Mouse (Mus musculus) cerebellum, adult 2 months (tissue): Measurements from ENCODE around the gene 4833439L19Rik. TPM values are rescaled to one million over a fixed set of nuclear protein-coding genes. Genes with fewer than 3 reads are reported as not detected.

Experiments
- DNase-seq, 2 experiments: peaks; one replicate each; pipeline ENCODE4 v3.0.0; 2021
- H3K27ac ChIP-seq: fragments of 200-500 bp; 2 replicates; pipeline ENCODE4 v1.5.1; 2012; ENCODE audit warnings: low read length, control low read depth, inconsistent platforms; ENCODE audit not compliant: insufficient read depth
- H3K27me3 ChIP-seq: fragments of 200-500 bp; 2 replicates; pipeline ENCODE4 v1.6.1; 2012; ENCODE audit warnings: inconsistent platforms, mild to moderate bottlenecking, low read length, moderate library complexity; ENCODE audit not compliant: control insufficient read depth, insufficient read depth
- H3K4me1 ChIP-seq: fragments of 200-500 bp; 2 replicates; pipeline ENCODE4 v1.6.1; 2011; ENCODE audit warnings: low read length; ENCODE audit not compliant: control insufficient read depth, insufficient read depth
- H3K4me3 ChIP-seq: fragments of 200-500 bp; replicated peaks from 2 replicates; pipeline ENCODE3; 2011; ENCODE audit warnings: mild to moderate bottlenecking, low read depth, low read length, control low read depth; ENCODE audit not compliant: insufficient read depth
- CTCF ChIP-seq: fragments of 200-500 bp; IDR thresholded peaks from 2 replicates; pipeline ENCODE4 v1.5.1; 2011; ENCODE audit warnings: low read depth, mild to moderate bottlenecking, control low read depth, low read length, moderate library complexity, borderline replicate concordance; ENCODE audit not compliant: insufficient read depth
- POLR2A ChIP-seq: fragments of 200-500 bp; IDR thresholded peaks from 2 replicates; pipeline ENCODE4 v1.6.1; 2011; ENCODE audit warnings: low read length, control low read depth, borderline replicate concordance; ENCODE audit not compliant: insufficient read depth
- WGBS: fragments of 180-500 bp; shearing (Covaris S2); methylation state at CpG from one replicate; pipeline ENCODE4 v1.1.7; 2018; 5-methylcytosine and 5-hydroxymethylcytosine counted together
- polyA plus RNA-seq: library from polyadenylated mRNA; depleted of rRNA; stranded (reverse); fragments of >200 nt; gene quantifications from 2 replicates; pipeline ENCODE4 v1.2.3, GENCODE M21; 2012

Gene 4833439L19Rik
- polyA plus RNA-seq, 1 experiment = 199 TPM

DNA sequence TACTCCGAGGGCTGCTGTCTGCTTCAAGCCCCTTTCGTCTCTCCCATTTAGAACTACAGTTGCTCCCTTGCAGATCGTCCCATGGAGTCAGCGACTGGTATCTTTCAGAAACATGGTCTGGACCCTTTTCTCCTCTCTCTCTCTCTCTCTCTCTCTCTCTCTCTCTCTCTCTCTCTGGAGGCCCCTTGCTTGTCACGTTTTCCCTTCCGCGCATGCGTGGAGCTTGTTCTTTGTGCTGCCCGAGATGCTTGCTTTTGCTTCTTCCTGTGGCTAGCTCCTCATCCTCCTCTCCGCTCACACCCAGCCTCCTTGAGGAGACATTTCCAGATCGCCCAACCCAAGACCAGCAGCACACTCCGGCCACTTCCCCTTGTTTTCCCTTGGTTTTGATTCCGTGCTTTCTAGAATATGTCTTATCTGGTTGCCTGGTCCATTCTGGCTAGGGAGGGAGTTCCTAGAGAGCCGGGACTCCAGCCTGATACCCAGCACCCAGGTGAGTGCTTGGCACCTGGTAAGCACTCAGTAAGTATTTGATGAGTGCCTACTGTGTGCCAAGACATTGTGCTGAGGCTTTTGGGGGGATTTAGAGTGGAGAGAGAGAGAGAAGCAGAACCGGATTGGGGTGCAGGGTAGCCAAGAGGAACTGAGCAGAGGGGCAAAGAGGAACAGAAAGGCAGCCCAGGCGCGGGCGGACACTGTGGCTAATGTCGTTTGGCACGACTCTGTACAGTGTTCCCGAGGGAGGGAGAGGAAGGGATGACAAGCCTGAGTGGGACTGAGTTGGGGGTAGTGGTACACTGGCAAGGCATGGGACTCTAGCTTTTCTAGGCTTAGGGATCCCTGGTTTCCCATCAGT is 12.6 kb upstream of the 4833439L19Rik start:
- DNase-seq = no peak
- Histone ChIP-seq H3K27me3 (no peaks in the 10 kb centered on the region), H3K4me1 (peaks cover 6% of the 10 kb centered on the region), H3K27ac (no peak overlapping the region), H3K4me3 (no peak overlapping the region)
- 69% methylated on average over 21 of the region's 21 CpGs for WGBS
- TF ChIP-seq POLR2A = no peak
- TF ChIP-seq CTCF = no peak

GRCm38 (mm10) chr13:54575489-54575888 is 10.3 kb upstream of the 4833439L19Rik start:
- peak overlapping the region; percentile 73 for H3K4me3 ChIP-seq
- no peak for TF ChIP-seq POLR2A
- no peak for TF ChIP-seq CTCF
- H3K27ac ChIP-seq = no peak overlapping the region
- peaks cover 3% of the 10 kb centered on the region for H3K4me1 ChIP-seq
- no peaks in the 10 kb centered on the region for H3K27me3 ChIP-seq
- DNase-seq = no peak
- WGBS = 2% methylated on average over 19 of the region's 19 CpGs

- Histone ChIP-seq H3K27me3 (no peaks in the 10 kb centered on the region), H3K27ac (no peak within 1 kb of the TSS; the same call in 1 of the 2 replicates), H3K4me3 (peak within 1 kb of the TSS; percentile 73), H3K4me1 (peaks cover 3% of the 10 kb centered on the region)
- DNase-seq = peak; percentile 74 to 78
- TF ChIP-seq CTCF = no peak
- TF ChIP-seq POLR2A = peak; percentile 46; the same call in 1 of the 2 replicates
- WGBS = under 1% methylated on average over 55 of the region's 55 CpGs
These were observed 9.7 kb upstream of the 4833439L19Rik start, which contains the start of gene Arl10 for GRCm38 (mm10) chr13:54574854-54575481. Gene Arl10 (plus strand): TSS chr13:54575015.

DNA sequence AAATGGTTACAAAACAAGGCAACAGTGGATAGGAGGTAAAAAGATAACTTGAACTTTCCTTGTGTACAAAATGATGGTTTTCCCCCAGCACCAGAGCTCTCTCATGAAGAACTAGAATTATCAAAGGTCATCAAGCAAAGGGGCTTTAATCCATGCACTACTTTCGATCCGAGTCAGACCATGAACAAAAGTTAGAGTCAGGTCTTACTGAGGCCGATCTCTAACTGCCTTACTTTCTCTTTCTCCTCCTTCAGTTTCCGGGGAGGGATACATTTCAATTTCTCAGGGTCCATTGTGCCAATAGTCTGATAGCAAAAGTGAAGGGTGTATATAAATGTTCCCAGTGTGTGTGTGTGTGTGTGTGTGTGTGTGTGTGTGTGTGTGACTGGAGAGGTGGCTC is 7.4 kb upstream of the 4833439L19Rik start:
- WGBS = 87% methylated on average over 4 of the region's 4 CpGs

GRCm38 (mm10) chr13:54571637-54572036 is 6.4 kb upstream of the 4833439L19Rik start:
- H3K27me3 ChIP-seq = no peaks in the 10 kb centered on the region
- no peak overlapping the region for H3K4me3 ChIP-seq
- no peak overlapping the region for H3K27ac ChIP-seq
- no peaks in the 10 kb centered on the region; the same call in 1 of the 2 replicates for H3K4me1 ChIP-seq
- no peak for DNase-seq
- TF ChIP-seq CTCF = no peak
- TF ChIP-seq POLR2A = no peak
- 32% methylated on average over 2 of the region's 2 CpGs for WGBS

More for the DNA sequence above, 7.4 kb upstream of the 4833439L19Rik start:
- H3K4me3 ChIP-seq = no peak overlapping the region
- no peak overlapping the region for H3K27ac ChIP-seq
- H3K4me1 ChIP-seq = no peaks in the 10 kb centered on the region; the same call in 1 of the 2 replicates
- no peak for TF ChIP-seq CTCF
- TF ChIP-seq POLR2A = no peak
- no peak for DNase-seq
- H3K27me3 ChIP-seq = no peaks in the 10 kb centered on the region

DNA sequence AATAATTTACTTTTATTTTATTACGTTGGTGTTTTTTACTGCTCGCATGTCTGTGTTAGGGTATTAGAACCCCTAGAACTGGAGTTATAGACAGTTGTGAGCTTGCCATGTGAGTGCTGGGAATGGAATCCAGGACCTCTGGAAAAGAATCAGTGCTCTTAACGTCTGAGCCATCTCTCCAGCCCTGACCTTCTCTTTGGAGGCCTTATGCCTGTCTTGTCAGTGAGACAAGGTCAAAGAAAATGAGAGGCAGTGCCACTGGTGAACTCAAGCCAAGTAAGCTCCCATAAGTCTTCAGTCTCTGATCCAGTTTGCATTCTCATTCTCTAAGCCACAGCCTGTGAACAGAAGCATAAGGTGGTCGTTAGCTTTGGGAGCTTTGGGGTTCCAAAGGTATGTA is 5.5 kb upstream of the 4833439L19Rik start:
- 73% methylated on average over 4 of the region's 4 CpGs for WGBS

DNA sequence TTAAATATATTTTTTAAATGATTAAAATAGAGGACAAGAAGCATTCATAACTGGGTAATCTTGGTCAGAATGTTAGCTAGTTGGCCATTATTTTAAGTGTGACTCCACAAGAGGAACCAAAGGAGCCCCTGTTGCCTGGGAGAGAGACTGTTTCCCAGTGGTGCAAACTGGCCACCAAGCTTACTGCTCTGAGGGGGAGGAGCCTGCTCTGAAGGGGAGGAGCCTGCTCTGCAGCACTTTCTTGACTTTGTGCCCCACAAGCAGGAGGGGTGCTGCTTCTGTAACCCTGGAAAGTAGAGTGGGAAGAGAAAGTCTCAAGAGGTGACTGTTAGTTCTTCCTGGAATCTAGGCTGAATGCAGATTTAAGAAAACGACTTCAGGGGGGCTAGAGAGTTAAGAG is 4.0 kb upstream of the 4833439L19Rik start:
- WGBS = 27% methylated on average over 1 of the region's 1 CpGs
- DNase-seq = no peak
- H3K27ac ChIP-seq = no peak overlapping the region

More for the DNA sequence above, 5.5 kb upstream of the 4833439L19Rik start:
- H3K27ac ChIP-seq = no peak overlapping the region
- H3K4me1 ChIP-seq = no peaks in the 10 kb centered on the region; the same call in 1 of the 2 replicates
- DNase-seq = no peak
- no peak overlapping the region for H3K4me3 ChIP-seq
- no peaks in the 10 kb centered on the region for H3K27me3 ChIP-seq
- TF ChIP-seq POLR2A (no peak), CTCF (no peak)

More for the DNA sequence above, 4.0 kb upstream of the 4833439L19Rik start:
- no peak overlapping the region for H3K4me3 ChIP-seq
- H3K27me3 ChIP-seq = no peaks in the 10 kb centered on the region
- no peaks in the 10 kb centered on the region for H3K4me1 ChIP-seq
- TF ChIP-seq CTCF (no peak), POLR2A (no peak)
